Mouse (Mus musculus) liver, embryonic 12.5 days (tissue): ENCODE data around the gene Washc2. TPM values are rescaled to one million over a fixed set of nuclear protein-coding genes. Genes with fewer than 3 reads are reported as not detected.
"Not testable (repeated sequence)": the region's sequence is repeated elsewhere in the genome, so short reads cannot be mapped to it uniquely, and the experiment has no call there.

Experiments
- ATAC-seq: fragments of 200-750 bp; cut with Nextera tagmentation; 2 replicates; pipeline ENCODE4 v1.8.0; 2017; ENCODE audit warnings: moderate number of reproducible peaks, mild to moderate bottlenecking, moderate library complexity
- H3K27ac ChIP-seq: fragments of 300-500 bp; sonication (generic); 2 replicates; pipeline ENCODE4 v1.5.1; 2016; ENCODE audit warnings: mild to moderate bottlenecking
- H3K27me3 ChIP-seq: fragments of 300-500 bp; sonication (generic); replicated peaks from 2 replicates; pipeline ENCODE4 v1.6.1; 2016; ENCODE audit warnings: mild to moderate bottlenecking, moderate library complexity
- H3K36me3 ChIP-seq: fragments of 300-500 bp; sonication (generic); 2 replicates; pipeline ENCODE4 v1.6.1; 2016; ENCODE audit warnings: mild to moderate bottlenecking, moderate library complexity
- H3K4me1 ChIP-seq: fragments of 300-500 bp; sonication (generic); 2 replicates; pipeline ENCODE4 v1.6.1; 2016
- H3K4me2 ChIP-seq: fragments of 300-500 bp; sonication (generic); 2 replicates; pipeline ENCODE4 v1.6.1; 2016; ENCODE audit warnings: mild to moderate bottlenecking, moderate library complexity
- H3K4me3 ChIP-seq: fragments of 300-500 bp; sonication (generic); 2 replicates; pipeline ENCODE4 v1.5.1; 2016; ENCODE audit warnings: mild to moderate bottlenecking, moderate library complexity
- H3K9ac ChIP-seq: fragments of 300-500 bp; sonication (generic); 2 replicates; pipeline ENCODE4 v1.6.1; 2016; ENCODE audit warnings: mild to moderate bottlenecking, moderate library complexity
- H3K9me3 ChIP-seq: fragments of 300-500 bp; sonication (generic); replicated peaks from 2 replicates; pipeline ENCODE4 v1.6.1; 2016; ENCODE audit warnings: mild to moderate bottlenecking, moderate library complexity
- WGBS: fragments of 180-500 bp; shearing (Covaris S2); methylation state at CpG from one replicate; pipeline ENCODE4 v1.1.7; 2016; ENCODE audit not compliant: insufficient replicate concordance; 5-methylcytosine and 5-hydroxymethylcytosine counted together
- polyA plus RNA-seq: library from polyadenylated mRNA; unstranded; fragments of >200 nt; fragmentation: Nextera tagmentation; extraction: Ambion mirVana; gene quantifications from 2 replicates; pipeline ENCODE4 v1.2.1, GENCODE M21; 2016

The Washc2 gene
- 18.7 and 18.9 TPM in 2 replicates for polyA plus RNA-seq

GRCm38 (mm10) chr6:116207729-116208534 is at the start of gene Washc2:
Gene Washc2, plus strand, starts transcription at chr6:116208038.
- Histone ChIP-seq H3K4me2 (peak within 1 kb of the TSS; percentile 96), H3K4me3 (peak within 1 kb of the TSS; percentile 79), H3K27ac (peak within 1 kb of the TSS; percentile 83), H3K27me3 (no peaks in the 10 kb centered on the region), H3K9ac (peak within 1 kb of the TSS; percentile 85), H3K36me3 (peaks cover 21% of the 10 kb centered on the region; the same call in 1 of the 2 replicates), H3K9me3 (no peaks in the 10 kb centered on the region), H3K4me1 (peaks cover 26% of the 10 kb centered on the region)
- peak; percentile 98 for ATAC-seq
- WGBS: under 1% methylated on average over 51 of the region's 51 CpGs

- ATAC-seq: no peak
- Histone ChIP-seq H3K9ac (no peak overlapping the region), H3K4me3 (no peak overlapping the region), H3K27ac (no peak overlapping the region), H3K4me2 (no peak overlapping the region), H3K9me3 (no peaks in the 10 kb centered on the region), H3K4me1 (no peaks in the 10 kb centered on the region), H3K27me3 (no peaks in the 10 kb centered on the region), H3K36me3 (peaks cover 6% of the 10 kb centered on the region; the same call in 1 of the 2 replicates)
- WGBS: 66% methylated on average over 1 of the region's 1 CpGs
Measured at GRCm38 (mm10) chr6:116166383-116166782, 41.5 kb upstream of the Washc2 start.

GRCm38 (mm10) chr6:116173511-116174099 is 34.2 kb upstream of the Washc2 start:
- H3K9me3 ChIP-seq, H3K27ac ChIP-seq, ATAC-seq, H3K4me2 ChIP-seq, H3K4me3 ChIP-seq, H3K9ac ChIP-seq, H3K4me1 ChIP-seq, H3K36me3 ChIP-seq, H3K27me3 ChIP-seq: not testable (repeated sequence)
- WGBS: 75% methylated on average over 37 of the region's 37 CpGs

- Histone ChIP-seq H3K36me3 (peaks cover 6% of the 10 kb centered on the region; the same call in 1 of the 2 replicates), H3K4me2 (no peak overlapping the region), H3K27ac (no peak overlapping the region), H3K9ac (no peak overlapping the region), H3K4me1 (0 out of 2 replicates have a peak, but pooled peaks cover 4% of the 10 kb centered on the region), H3K4me3 (no peak overlapping the region), H3K27me3 (no peaks in the 10 kb centered on the region), H3K9me3 (no peaks in the 10 kb centered on the region)
- WGBS: 78% methylated on average over 2 of the region's 2 CpGs
- no peak for ATAC-seq
Measured at GRCm38 (mm10) chr6:116178376-116178775, 29.5 kb upstream of the Washc2 start.

GRCm38 (mm10) chr6:116180731-116181130 is 27.1 kb upstream of the Washc2 start:
- 0 out of 2 replicates have a peak overlapping the region, but pooled peaks have one; percentile 8 for H3K4me2 ChIP-seq
- H3K4me1 ChIP-seq: 0 out of 2 replicates have a peak, but pooled peaks cover 4% of the 10 kb centered on the region
- H3K4me3 ChIP-seq: no peak overlapping the region
- H3K27ac ChIP-seq: peak overlapping the region; percentile 32; the same call in 1 of the 2 replicates
- H3K9ac ChIP-seq: no peak overlapping the region
- H3K9me3 ChIP-seq: no peaks in the 10 kb centered on the region
- no peak for ATAC-seq
- H3K36me3 ChIP-seq: peaks cover 8% of the 10 kb centered on the region; the same call in 1 of the 2 replicates
- no peaks in the 10 kb centered on the region for H3K27me3 ChIP-seq
- WGBS: 51% methylated on average over 3 of the region's 3 CpGs

GRCm38 (mm10) chr6:116183509-116183908 is 24.3 kb upstream of the Washc2 start:
- no peak for ATAC-seq
- no peak overlapping the region for H3K4me3 ChIP-seq
- no peaks in the 10 kb centered on the region for H3K27me3 ChIP-seq
- no peak overlapping the region for H3K9ac ChIP-seq
- no peaks in the 10 kb centered on the region for H3K9me3 ChIP-seq
- WGBS: 74% methylated on average over 5 of the region's 5 CpGs
- no peak overlapping the region for H3K4me2 ChIP-seq
- H3K4me1 ChIP-seq: 0 out of 2 replicates have a peak, but pooled peaks cover 4% of the 10 kb centered on the region
- H3K36me3 ChIP-seq: peaks cover 2% of the 10 kb centered on the region; the same call in 1 of the 2 replicates
- H3K27ac ChIP-seq: no peak overlapping the region

- H3K9me3 ChIP-seq: no peaks in the 10 kb centered on the region
- no peak overlapping the region for H3K4me2 ChIP-seq
- H3K9ac ChIP-seq: no peak overlapping the region
- H3K4me1 ChIP-seq: peaks cover 8% of the 10 kb centered on the region
- H3K27me3 ChIP-seq: no peaks in the 10 kb centered on the region
- peaks cover 2% of the 10 kb centered on the region; the same call in 1 of the 2 replicates for H3K36me3 ChIP-seq
- WGBS: 12% methylated on average over 2 of the region's 2 CpGs
- no peak overlapping the region for H3K4me3 ChIP-seq
- no peak for ATAC-seq
- H3K27ac ChIP-seq: no peak overlapping the region
Measured at GRCm38 (mm10) chr6:116186485-116186884, 21.4 kb upstream of the Washc2 start.

- Histone ChIP-seq H3K27ac (no peak overlapping the region), H3K9me3 (no peaks in the 10 kb centered on the region), H3K36me3 (peaks cover 2% of the 10 kb centered on the region; the same call in 1 of the 2 replicates), H3K4me2 (no peak overlapping the region), H3K4me3 (no peak overlapping the region), H3K27me3 (no peaks in the 10 kb centered on the region), H3K4me1 (peaks cover 26% of the 10 kb centered on the region), H3K9ac (no peak overlapping the region)
- 32% methylated on average over 1 of the region's 1 CpGs for WGBS
- no peak for ATAC-seq
Measured at GRCm38 (mm10) chr6:116189417-116189816, 18.4 kb upstream of the Washc2 start.

GRCm38 (mm10) chr6:116192809-116193311 is 15.0 kb upstream of the Washc2 start:
- WGBS: under 1% methylated on average over 43 of the region's 51 CpGs
- peak overlapping the region; percentile 84 for H3K27ac ChIP-seq
- peak overlapping the region; percentile 90 for H3K9ac ChIP-seq
- H3K4me1 ChIP-seq: peaks cover 27% of the 10 kb centered on the region
- H3K4me2 ChIP-seq: peak overlapping the region; percentile 98
- no peaks in the 10 kb centered on the region for H3K36me3 ChIP-seq
- no peaks in the 10 kb centered on the region for H3K9me3 ChIP-seq
- H3K27me3 ChIP-seq: no peaks in the 10 kb centered on the region
- peak overlapping the region; percentile 84 for H3K4me3 ChIP-seq
- ATAC-seq: peak; percentile 86

- ATAC-seq: peak; percentile 96
Measured at GRCm38 (mm10) chr6:116193394-116194393, 14.1 kb upstream of the Washc2 start, which contains the start of gene Tmcc1. Gene Tmcc1, minus strand, starts transcription at chr6:116193486.

GRCm38 (mm10) chr6:116195811-116196210 is 12.0 kb upstream of the Washc2 start:
- 63% methylated on average over 8 of the region's 8 CpGs for WGBS
- Histone ChIP-seq H3K27me3 (no peaks in the 10 kb centered on the region), H3K4me2 (no peak overlapping the region), H3K36me3 (no peaks in the 10 kb centered on the region), H3K9me3 (no peaks in the 10 kb centered on the region), H3K4me1 (peaks cover 30% of the 10 kb centered on the region), H3K4me3 (no peak overlapping the region), H3K27ac (no peak overlapping the region), H3K9ac (no peak overlapping the region)
- ATAC-seq: no peak

More at GRCm38 (mm10) chr6:116193394-116194393, 14.1 kb upstream of the Washc2 start, which contains the start of gene Tmcc1:
- peaks cover 30% of the 10 kb centered on the region for H3K4me1 ChIP-seq
- H3K27me3 ChIP-seq: no peaks in the 10 kb centered on the region
- 2% methylated on average over 46 of the region's 68 CpGs for WGBS
- H3K27ac ChIP-seq: peak within 1 kb of the TSS; percentile 84
- no peaks in the 10 kb centered on the region for H3K36me3 ChIP-seq
- H3K9ac ChIP-seq: peak within 1 kb of the TSS; percentile 90
- H3K4me2 ChIP-seq: peak within 1 kb of the TSS; percentile 98
- H3K9me3 ChIP-seq: no peaks in the 10 kb centered on the region
- peak within 1 kb of the TSS; percentile 84 for H3K4me3 ChIP-seq
